Mouse (Mus musculus) adrenal gland, adult (tissue): Measurements from ENCODE around the gene Gse1.

ENCODE experiments used
- DNase-seq, 2 experiments: peaks; one replicate each; pipeline ENCODE4 v3.0.0; 2022 to 2023; ENCODE audit warnings: low spot score in 1 of 2; ENCODE audit not compliant: inconsistent age in 2 of 2

The Gse1 gene

DNA sequence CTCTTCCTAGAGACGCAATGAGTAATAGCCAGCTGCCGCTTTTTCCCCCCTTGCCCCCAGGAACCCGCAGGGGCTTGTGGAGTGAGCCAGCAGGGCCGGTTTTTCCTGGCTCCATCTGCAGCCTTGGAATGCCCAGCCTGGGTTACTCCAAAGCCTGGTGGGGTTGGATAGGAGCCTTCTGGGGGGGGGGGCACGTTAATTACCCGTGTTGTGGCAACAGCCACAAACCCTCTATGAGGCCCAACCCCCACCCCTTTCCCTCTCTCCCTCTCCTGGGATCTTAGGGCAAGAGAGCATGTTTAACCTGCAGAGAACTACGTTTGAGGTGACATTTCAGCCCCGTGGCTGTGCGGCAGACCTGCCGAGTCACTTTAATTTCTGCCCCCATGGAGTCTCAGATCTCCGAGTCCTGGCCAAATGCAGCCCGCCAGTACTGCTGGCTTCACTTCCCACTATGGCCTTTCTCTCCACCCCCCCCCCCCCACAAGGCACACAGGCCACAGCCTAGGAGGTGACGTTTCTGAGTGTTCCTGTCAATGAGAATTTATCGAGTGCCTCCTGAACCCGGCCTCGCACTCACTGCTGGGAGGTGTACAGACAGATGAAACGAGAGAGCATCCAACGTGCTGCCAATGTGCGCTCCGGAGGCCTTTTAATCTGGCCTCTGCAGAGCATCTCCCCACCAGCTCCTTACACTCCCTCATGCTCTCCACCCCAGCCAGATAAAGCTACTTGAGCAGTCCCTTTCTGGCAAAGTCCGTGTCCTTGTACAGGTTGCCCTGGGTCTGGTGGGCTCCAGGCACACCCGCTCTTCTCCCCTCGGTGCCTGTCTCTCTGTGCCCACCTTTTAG lies 311.7 kb downstream of the Gse1 start:
- no peak for DNase-seq

DNA sequence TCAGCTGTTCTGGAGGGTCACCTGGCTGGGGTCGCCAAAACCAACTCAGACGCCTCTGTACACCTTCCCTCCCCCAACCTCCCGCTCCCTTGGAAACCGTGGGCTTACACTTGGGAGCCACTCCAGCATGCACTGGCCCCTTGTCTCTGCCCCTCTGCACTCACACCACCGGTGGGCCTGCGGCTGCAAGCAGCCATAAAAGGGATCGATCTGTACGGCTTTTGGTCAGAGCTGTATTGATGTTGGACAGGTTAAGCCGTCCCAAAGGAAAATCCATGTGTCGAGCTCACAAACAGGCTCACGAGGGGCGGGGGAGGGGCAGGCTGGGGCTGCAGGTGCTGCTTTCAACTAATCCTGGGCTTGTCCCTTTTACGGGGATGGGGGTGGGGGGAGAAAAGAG lies 314.7 kb downstream of the Gse1 start:
- DNase-seq = no peak

DNA sequence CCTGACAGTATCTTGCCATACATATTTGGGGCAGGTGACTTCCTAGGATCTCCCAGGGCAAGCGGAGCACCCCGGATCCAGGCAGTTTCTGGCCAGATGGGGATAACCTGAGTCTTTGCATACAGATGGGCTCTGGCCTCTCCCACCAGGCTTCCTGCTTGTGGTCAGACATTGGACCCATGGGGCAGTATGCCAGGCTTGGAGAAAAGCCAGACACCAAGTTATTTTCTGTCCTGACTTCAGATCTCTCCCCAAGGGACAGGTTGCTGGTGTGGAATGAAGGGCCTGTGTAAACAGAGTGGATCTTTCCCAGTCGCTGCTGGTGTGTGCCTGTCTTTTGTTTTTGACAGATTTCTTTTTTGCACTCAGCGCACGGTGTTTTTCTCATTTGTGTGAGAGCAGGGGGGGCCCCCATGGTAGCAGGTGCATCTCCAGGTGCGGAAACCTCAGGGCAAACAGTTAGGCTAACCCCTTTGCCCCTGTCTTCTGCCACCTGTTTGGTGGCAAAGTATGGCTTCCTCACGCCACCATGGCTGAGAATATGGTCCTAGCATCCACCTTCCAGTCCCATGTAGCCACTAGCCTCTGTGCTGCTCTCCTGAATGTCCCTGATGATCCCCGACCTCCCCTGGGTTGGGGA lies 315.3 kb downstream of the Gse1 start:
- DNase-seq = peak in 1 of 2 experiments; percentile 84

DNA sequence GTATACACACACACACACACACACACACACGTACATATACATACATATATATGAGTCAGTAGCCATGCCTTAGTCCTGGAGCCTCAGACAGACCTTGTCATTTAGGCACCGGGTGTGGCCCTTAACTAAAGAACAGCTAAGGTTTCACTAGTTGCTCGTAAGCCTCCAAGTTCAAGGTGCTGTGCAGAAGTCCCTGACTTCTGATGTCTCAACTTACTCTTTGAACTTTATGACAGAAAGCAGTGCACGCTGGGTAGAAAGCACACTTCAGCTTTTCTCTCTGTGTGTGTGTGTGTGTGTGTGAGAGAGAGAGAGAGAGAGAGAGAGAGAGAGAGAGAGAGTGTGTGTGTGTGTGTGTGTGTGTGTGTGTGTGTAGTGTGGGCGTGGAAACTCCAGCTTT lies 315.9 kb downstream of the Gse1 start:
- DNase-seq = peak in 1 of 2 experiments; percentile 58

GRCm38 (mm10) chr8:120547562-120547961 lies 319.3 kb downstream of the Gse1 start:
- DNase-seq = no peak

DNA sequence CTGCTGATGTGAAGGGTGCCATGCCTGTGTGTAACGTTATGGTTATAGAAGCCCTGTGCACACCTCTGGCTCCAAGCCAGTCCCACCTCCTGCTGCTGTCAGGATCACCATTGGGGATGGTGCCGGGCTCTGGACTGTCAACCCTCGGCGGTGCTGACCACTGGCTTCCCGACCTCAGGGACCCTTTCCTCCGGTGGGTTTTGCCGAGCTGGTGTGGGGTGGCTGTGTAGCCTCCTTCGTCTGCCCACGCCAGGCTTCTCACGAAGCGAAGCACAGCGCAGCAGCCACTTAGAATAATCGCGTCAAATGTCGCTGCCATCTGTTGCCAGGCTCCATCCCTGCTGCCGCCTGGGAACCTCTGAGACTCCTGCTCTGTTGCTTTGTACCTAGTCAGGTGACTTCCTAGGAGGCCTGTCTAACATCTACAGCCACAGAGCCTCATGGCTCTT lies 320.1 kb downstream of the Gse1 start:
- DNase-seq = no peak

- DNase-seq = peak in 1 of 2 experiments; percentile 58
These were observed 321.2 kb downstream of the Gse1 start for GRCm38 (mm10) chr8:120549321-120549921.

DNA sequence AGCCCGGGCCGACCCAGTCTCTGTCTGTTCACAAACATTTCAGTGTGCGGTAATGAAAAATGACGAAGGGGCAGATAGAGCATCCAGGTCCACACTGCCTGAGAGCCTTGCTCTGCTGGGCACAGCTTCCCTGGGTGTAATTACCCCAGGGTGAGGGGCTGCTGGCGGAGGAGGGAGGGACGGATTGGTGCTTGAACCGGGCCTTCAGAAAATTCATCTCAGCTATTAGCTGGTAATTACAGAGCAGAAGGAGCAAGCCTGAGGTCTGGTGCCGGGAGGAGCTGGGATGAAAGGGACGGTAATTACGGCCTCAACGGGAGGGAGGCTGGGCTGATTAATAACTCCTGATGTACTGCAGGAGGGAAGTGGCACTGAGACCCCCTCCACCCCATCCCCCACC lies 321.7 kb downstream of the Gse1 start:
- DNase-seq = no peak

- no peak for DNase-seq
These were observed 322.2 kb downstream of the Gse1 start for GRCm38 (mm10) chr8:120550430-120550829.

DNA sequence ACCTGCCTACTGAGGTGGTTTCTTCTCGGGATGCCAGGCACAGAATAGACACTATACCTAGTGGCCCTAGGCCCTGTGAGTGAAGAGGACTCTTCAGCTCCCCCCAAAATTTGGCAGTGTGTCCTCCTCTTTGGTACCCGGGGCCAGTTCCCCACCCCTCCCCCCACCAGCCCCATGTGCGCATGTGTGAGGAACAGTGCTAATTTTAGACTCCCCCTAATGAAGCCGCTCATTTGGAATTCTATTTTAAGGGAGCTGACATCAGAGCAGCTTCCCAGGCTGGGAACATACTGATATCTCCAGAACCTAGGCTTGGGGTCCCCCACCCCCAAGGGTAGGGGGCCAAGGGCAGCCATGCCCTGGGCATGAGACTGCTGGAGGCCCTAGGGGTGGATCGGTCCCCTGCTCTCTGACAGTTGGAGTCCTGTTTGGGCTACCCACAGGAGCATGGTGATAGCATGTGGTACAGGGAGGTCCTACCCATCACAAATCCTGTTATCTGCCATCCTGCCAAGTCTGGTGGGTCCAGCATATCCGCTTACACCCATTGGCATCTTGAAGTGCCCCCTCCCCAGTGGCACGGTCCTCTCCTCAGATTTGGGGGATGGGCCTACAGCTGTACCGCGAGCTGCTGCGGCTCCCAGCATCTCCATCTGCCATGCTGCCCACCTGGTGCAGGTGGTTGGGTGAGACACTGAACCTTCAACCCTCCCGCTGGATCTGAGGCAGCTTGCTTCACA lies 322.9 kb downstream of the Gse1 start:
- DNase-seq = no peak

DNA sequence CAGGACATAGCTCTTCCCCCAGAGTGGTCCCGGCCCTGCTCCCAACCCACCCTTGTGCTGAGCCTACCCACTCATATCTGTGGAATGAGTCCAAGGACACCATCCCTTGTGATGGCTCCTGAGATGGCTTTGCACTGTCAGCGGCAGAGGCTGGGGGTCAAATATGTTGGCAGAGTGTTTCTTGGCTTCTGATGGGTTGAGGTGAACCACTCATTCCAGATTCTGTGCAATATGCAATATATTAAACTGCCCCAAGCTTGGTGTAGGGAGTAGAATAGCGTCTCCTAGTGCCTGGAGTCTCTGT lies 323.4 kb downstream of the Gse1 start:
- peak; percentile 74 to 83 for DNase-seq

DNA sequence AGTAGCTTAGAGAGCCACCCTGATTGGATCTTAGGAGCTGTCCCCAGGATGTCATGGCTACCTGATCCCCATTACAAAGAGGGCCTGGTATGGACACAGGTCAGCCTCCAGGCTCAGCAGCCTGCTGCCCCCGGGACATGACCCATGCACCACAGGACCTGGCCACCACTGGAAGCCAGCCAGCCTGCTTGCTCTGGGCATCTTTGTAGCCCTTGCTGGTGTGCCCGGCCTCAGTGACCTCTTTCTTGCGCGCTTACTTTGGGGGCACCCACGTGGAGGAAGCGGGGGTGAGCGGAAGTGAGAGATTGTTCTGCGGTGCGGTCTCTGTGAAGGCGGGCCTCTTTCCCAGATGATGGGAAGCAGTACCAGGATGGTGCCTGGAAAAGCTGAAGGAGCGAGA lies 324.3 kb downstream of the Gse1 start:
- no peak for DNase-seq

DNA sequence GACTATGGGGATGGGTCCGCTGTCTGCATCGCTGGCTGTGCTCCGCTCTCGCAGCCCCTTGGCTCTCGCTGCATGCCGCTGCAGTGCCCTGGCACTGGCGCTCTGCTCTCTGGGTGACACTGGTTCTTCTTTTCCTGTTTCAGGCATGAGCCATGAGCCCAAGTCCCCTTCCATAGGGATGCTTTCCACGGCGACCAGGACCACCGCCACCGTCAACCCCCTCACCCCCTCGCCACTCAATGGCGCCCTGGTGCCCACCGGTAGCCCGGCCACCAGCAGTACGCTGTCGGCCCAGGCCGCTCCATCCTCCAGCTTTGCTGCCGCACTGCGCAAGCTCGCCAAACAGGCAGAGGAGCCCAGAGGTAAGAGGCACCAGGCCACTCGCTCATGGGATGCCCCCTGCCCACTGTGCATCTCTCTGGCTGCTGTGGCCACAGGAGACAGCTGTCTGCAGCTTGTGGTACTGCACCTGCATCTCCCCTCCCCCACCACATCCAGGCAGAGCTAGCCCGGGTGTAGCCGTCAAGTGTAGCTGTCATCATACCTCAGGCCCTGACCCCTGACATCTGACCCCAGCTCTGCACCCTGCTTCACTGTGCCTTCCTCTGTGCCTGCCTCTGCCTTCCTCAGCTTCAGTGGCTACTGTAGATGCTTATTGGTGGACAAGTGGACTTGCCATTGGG lies 325.3 kb downstream of the Gse1 start:
- no peak for DNase-seq

GRCm38 (mm10) chr8:120554466-120555039 lies 326.3 kb downstream of the Gse1 start:
- DNase-seq = no peak

DNA sequence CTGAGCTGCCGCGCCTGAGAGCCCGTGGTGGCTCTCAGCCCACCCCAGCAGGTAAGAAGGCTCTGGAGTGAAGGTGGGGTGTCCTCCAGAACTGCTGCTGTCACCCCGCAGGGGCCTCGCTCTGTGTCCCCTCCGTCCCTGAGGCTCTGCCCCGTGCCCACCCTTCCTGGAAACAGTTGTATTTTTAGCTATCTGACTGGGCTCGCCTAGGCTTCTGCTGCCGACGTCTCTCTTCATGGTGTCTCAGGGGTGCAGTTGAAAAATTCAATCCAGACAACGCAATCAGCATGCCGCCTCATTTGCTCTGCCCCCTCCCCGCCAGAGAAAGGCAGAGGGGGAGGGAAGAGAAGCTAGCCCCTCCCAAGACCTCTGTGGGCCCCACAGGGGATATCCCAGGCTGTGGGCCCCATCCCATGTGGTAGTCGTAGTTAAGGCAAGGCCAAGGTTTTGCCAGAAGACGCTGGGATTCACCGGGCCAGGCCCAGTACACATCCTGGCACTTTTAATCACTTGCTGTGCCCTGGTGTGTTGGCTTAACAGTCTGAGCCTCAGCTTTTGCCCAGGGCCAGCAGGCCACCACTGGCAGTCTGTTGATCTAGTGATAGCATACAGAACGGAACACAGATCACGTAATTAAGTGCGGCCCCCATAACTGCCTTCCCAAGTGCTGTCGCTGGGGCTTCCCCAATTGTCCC lies 328.1 kb downstream of the Gse1 start:
- no peak for DNase-seq

- DNase-seq = no peak
These were observed 329.1 kb downstream of the Gse1 start for GRCm38 (mm10) chr8:120557170-120557965.

- no peak for DNase-seq
These were observed 329.9 kb downstream of the Gse1 start for GRCm38 (mm10) chr8:120558162-120558561.

- DNase-seq = no peak
These were observed 331.4 kb downstream of the Gse1 start for GRCm38 (mm10) chr8:120559654-120560053.

DNA sequence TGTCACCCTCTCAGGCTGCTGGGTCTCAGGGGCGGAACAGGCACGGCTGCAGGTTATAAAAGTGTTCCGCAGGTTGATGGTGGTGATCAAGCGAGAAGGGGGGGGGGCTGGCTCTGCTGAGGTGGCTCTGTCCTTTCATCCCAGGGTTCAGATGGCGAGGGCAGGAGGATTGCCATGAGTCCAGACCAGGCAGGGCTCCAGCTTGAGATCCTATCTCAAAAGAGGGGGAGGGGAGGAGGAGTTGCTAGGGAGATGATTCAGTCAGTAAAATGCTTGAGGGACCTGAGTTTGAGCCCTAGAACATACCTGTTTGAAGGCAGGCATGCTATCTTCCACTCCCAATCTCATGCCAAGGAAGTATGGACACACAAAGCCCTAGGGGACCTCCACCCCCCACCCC lies 332.3 kb downstream of the Gse1 start:
- DNase-seq = no peak
